Mouse (Mus musculus): ENCODE results near the gene Gsdma3.
A peak's percentile ranks its signal among the peaks of the same experiment; 100 is the strongest.

The Gsdma3 gene

DNA sequence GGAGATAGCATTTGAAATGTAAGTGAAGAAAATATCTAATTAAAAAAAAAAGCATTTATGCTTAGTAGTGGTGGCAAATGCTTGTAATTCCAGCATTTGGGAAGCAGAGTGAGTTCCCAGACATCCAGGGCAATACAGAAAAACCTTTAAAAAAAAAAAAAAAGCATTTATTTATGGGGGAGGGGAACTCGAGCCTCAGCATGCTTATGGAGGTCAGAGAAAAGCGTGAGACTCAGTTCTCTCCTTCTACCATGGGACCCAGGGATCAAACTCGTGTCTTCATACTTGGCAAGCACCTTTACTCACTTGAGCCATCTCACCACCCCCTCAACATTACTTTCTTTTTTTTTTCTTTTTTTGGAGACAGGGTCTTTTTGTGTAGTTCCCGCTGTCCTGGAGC is 55.0 kb downstream of the Gsdma3 start:
- H3K4me3 ChIP-seq (replicated peaks; ENCODE audit: low read length), result peak overlapping the region; percentile 100
- H3K36me3 ChIP-seq (ENCODE audit: insufficient read depth, low read length), result peaks cover 19% of the 10 kb centered on the region
- no peaks in the 10 kb centered on the region for H3K9me3 ChIP-seq (ENCODE audit: low read length)
- TF ChIP-seq NANOG (IDR thresholded peaks at IDR 0.05; ENCODE audit: borderline replicate concordance, low read length) (no peak), CTCF (conservative IDR thresholded peaks at IDR 0.05; ENCODE audit: low read length) (no peak), POU5F1 (IDR thresholded peaks at IDR 0.05; ENCODE audit: borderline replicate concordance, low read length) (no peak)
- peaks cover 74% of the 10 kb centered on the region for H3K4me1 ChIP-seq (replicated peaks; ENCODE audit: low read depth, low read length)
- H3K27me3 ChIP-seq (ENCODE audit: insufficient read depth, low read length), result no peaks in the 10 kb centered on the region

DNA sequence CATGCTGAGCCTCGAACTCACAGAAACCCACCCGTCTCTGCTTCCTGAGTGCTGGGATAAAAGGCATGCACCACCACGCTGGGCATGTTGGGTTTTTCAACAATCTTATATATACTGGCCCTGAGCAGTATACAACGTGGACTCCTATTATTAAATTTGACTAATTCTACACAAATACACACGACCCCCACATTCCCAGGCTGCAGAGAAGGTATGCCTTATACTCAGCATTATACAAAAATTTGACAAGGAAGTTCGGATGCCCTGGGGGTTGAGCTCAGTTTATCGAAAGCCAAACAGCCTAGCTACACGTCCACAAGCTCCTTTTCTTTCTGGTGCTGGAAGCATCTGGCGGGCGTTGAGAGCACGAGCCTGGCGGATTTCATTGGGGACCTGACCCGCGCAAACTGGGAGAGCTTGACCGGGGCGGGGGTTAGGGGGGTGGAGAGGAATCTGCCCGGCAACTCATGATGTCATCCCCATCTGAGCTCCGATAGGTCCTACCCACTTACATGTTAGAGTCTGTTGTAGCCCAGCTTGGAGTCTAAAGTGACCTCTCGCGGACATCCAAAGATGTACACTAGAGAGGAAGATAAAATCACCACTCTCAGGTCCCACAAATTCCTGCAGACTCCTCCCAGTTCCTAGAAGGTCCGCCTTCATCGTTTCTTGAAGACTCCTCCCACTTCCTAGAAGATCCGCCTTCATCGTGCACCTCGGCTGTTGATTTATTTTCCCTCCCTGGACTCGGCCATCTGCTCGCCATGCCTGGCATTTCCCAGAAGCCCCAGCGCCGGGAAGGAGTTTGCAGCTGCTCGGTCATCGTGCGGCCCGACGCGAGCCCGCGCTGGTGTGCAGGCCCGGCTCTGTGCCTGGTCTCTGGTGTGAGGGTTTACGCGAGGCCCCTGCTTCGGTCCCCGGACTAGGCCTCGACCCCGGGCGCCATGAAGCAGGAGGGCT is 55.9 kb downstream of the Gsdma3 start, which contains the start of gene Psmd3:
Gene Psmd3, plus strand, starts transcription at position 769 of the 960 bp plus-strand sequence.
- peaks cover 28% of the 10 kb centered on the region for H3K36me3 ChIP-seq (ENCODE audit: insufficient read depth, low read length)
- peaks cover 72% of the 10 kb centered on the region for H3K4me1 ChIP-seq (replicated peaks; ENCODE audit: low read depth, low read length)
- peak within 1 kb of the TSS; percentile 100 for H3K4me3 ChIP-seq (replicated peaks; ENCODE audit: low read length)
- no peak for TF ChIP-seq NANOG (IDR thresholded peaks at IDR 0.05; ENCODE audit: borderline replicate concordance, low read length)
- TF ChIP-seq CTCF (conservative IDR thresholded peaks at IDR 0.05; ENCODE audit: low read length), result no peak; the same call in 1 of the 2 replicates
- no peak for TF ChIP-seq POU5F1 (IDR thresholded peaks at IDR 0.05; ENCODE audit: borderline replicate concordance, low read length)
- H3K27me3 ChIP-seq (ENCODE audit: insufficient read depth, low read length), result no peaks in the 10 kb centered on the region
- H3K9me3 ChIP-seq (ENCODE audit: low read length), result no peaks in the 10 kb centered on the region

DNA sequence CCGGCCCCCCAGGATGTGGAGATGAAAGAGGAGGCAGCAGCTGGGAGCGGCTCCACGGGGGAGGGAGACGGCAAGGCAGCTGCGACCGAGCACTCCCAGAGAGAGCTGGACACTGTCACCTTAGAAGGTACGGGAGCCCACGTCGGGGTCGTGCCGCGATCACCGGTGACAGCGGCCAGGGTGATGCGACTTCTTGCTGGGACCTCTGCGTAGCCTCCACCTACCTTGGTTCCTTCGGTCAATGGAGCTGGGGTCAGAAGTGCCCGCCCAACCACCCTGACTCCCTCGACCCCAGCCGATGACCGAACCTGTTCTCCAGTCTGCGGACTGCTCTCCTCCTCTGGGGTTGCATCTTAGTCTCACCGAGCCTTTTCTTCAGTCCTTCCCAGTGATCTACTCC is 56.7 kb downstream of the Gsdma3 start:
- Histone ChIP-seq H3K4me3 (replicated peaks; ENCODE audit: low read length) (peak overlapping the region; percentile 100), H3K9me3 (ENCODE audit: low read length) (no peaks in the 10 kb centered on the region), H3K27me3 (ENCODE audit: insufficient read depth, low read length) (no peaks in the 10 kb centered on the region), H3K36me3 (ENCODE audit: insufficient read depth, low read length) (peaks cover 35% of the 10 kb centered on the region), H3K4me1 (replicated peaks; ENCODE audit: low read depth, low read length) (peaks cover 80% of the 10 kb centered on the region)
- no peak for TF ChIP-seq NANOG (IDR thresholded peaks at IDR 0.05; ENCODE audit: borderline replicate concordance, low read length)
- TF ChIP-seq POU5F1 (IDR thresholded peaks at IDR 0.05; ENCODE audit: borderline replicate concordance, low read length), result no peak
- TF ChIP-seq CTCF (conservative IDR thresholded peaks at IDR 0.05; ENCODE audit: low read length), result no peak; the same call in 1 of the 2 replicates

DNA sequence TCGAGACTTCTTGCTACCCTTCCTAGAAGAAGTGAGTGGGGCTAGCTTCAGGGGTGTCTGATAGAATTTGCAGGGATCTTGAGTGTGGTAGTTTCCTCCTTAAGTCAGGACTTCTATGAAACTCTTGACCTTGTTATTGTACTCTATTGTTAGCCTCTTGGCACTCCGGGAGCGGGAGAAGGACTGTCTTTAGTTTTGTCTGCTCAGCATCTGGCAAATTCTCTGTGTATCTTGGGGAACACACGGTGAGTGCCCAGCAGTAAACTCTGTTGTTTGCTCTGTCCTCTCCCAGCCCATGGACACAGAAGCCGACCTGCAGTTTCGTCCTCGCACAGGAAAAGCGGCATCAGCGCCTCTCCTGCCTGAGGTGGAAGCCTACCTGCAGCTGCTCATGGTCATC is 59.5 kb downstream of the Gsdma3 start:
- Histone ChIP-seq H3K9me3 (ENCODE audit: low read length) (no peaks in the 10 kb centered on the region), H3K36me3 (ENCODE audit: insufficient read depth, low read length) (peaks cover 60% of the 10 kb centered on the region), H3K4me1 (replicated peaks; ENCODE audit: low read depth, low read length) (peaks cover 67% of the 10 kb centered on the region), H3K4me3 (replicated peaks; ENCODE audit: low read length) (no peak overlapping the region), H3K27me3 (ENCODE audit: insufficient read depth, low read length) (no peaks in the 10 kb centered on the region)
- TF ChIP-seq NANOG (IDR thresholded peaks at IDR 0.05; ENCODE audit: borderline replicate concordance, low read length) (no peak), POU5F1 (IDR thresholded peaks at IDR 0.05; ENCODE audit: borderline replicate concordance, low read length) (no peak), CTCF (conservative IDR thresholded peaks at IDR 0.05; ENCODE audit: low read length) (no peak)

DNA sequence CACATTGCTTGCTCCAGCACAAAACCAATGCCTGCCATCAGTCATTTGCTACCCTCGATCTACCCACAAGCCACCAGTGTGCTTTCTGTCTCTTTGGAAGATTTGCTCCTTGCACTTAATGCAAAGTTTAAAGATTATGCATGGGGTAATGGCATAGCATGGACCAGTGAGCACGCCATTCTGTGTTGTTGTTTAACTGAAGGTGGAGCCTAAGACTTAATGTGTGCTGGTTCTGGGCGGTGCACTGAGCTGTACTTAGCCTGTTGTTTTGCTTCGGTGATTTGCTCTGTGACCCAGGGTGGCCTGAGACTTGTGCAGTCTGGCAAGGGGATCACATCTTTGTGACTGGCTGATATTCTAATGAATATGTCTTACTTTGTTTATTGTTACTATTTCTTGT is 60.8 kb downstream of the Gsdma3 start:
- no peaks in the 10 kb centered on the region for H3K9me3 ChIP-seq (ENCODE audit: low read length)
- H3K4me3 ChIP-seq (replicated peaks; ENCODE audit: low read length), result no peak overlapping the region
- no peak for TF ChIP-seq CTCF (conservative IDR thresholded peaks at IDR 0.05; ENCODE audit: low read length)
- H3K27me3 ChIP-seq (ENCODE audit: insufficient read depth, low read length), result no peaks in the 10 kb centered on the region
- H3K4me1 ChIP-seq (replicated peaks; ENCODE audit: low read depth, low read length), result peaks cover 64% of the 10 kb centered on the region
- H3K36me3 ChIP-seq (ENCODE audit: insufficient read depth, low read length), result peaks cover 73% of the 10 kb centered on the region

Data from E14TG2a.4 (cell line).